Mouse (Mus musculus) midbrain, embryonic 14.5 days (tissue): ENCODE data around the gene Agxt2. TPM values are rescaled to one million over a fixed set of nuclear protein-coding genes. Genes with fewer than 3 reads are reported as not detected.

Experiments
- ATAC-seq: fragments of 200-750 bp; cut with Nextera tagmentation; 2 replicates; pipeline ENCODE4 v1.8.0; 2017; ENCODE audit warnings: moderate number of reproducible peaks, moderate library complexity; ENCODE audit not compliant: low FRiP score, low TSS enrichment
- DNase-seq: peaks from one replicate; pipeline ENCODE4 v3.0.0-alpha.2; 2015
- H3K27ac ChIP-seq: fragments of 300-500 bp; sonication (generic); replicated peaks from 2 replicates; pipeline ENCODE4 v1.5.1; 2014; ENCODE audit warnings: mild to moderate bottlenecking, low read depth, low read length, moderate library complexity
- H3K27me3 ChIP-seq: fragments of 300-500 bp; sonication (generic); 2 replicates; pipeline ENCODE4 v1.6.1; 2014; ENCODE audit warnings: low read length, control low read depth, mixed read lengths; ENCODE audit not compliant: control insufficient read depth, insufficient read depth
- H3K36me3 ChIP-seq: fragments of 300-500 bp; sonication (generic); 2 replicates; pipeline ENCODE4 v1.6.1; 2014; ENCODE audit warnings: low read length, control low read depth; ENCODE audit not compliant: control insufficient read depth, insufficient read depth
- H3K4me1 ChIP-seq: fragments of 300-500 bp; sonication (generic); 2 replicates; pipeline ENCODE4 v1.6.1; 2014; ENCODE audit warnings: mild to moderate bottlenecking, antibody characterized with exemption, low read length, control low read depth; ENCODE audit not compliant: control insufficient read depth, insufficient read depth
- H3K4me2 ChIP-seq: fragments of 300-500 bp; sonication (generic); 2 replicates; pipeline ENCODE4 v1.6.1; 2014; ENCODE audit warnings: mild to moderate bottlenecking, low read length, moderate library complexity
- H3K4me3 ChIP-seq: fragments of 300-500 bp; sonication (generic); replicated peaks from 2 replicates; pipeline ENCODE4 v1.5.1; 2014; ENCODE audit warnings: low read depth, low read length
- H3K9ac ChIP-seq: fragments of 300-500 bp; sonication (generic); replicated peaks from 2 replicates; pipeline ENCODE4 v1.6.1; 2014; ENCODE audit warnings: mild to moderate bottlenecking, low read length, moderate library complexity
- H3K9me3 ChIP-seq: fragments of 300-500 bp; sonication (generic); 2 replicates; pipeline ENCODE4 v1.6.1; 2016; ENCODE audit warnings: low read length, control low read depth, mixed read lengths; ENCODE audit not compliant: control insufficient read depth
- WGBS: fragments of 180-500 bp; shearing (Covaris S2); extraction: QIAGEN DNeasy Blood & Tissue Kit; methylation state at CpG from one replicate; pipeline ENCODE4 v1.1.7; 2014; 5-methylcytosine and 5-hydroxymethylcytosine counted together
- polyA plus RNA-seq: library from polyadenylated mRNA; unstranded; fragments of >200 nt; fragmentation: Nextera tagmentation; extraction: Ambion mirVana; gene quantifications from 2 replicates; pipeline ENCODE4 v1.2.1, GENCODE M21; 2014

Agxt2 gene
- polyA plus RNA-seq, 1 experiment from 2014 or later = not detected

- DNase-seq (no peak), ATAC-seq (no peak)
- Histone ChIP-seq H3K9me3 (no peaks in the 10 kb centered on the region), H3K27me3 (no peaks in the 10 kb centered on the region), H3K4me1 (no peaks in the 10 kb centered on the region), H3K9ac (no peak overlapping the region), H3K4me2 (no peak overlapping the region), H3K36me3 (no peaks in the 10 kb centered on the region), H3K4me3 (no peak overlapping the region), H3K27ac (no peak overlapping the region)
- 91% methylated on average over 6 of the region's 6 CpGs for WGBS
These were observed 55.3 kb downstream of the Agxt2 start for GRCm38 (mm10) chr15:10413656-10414055.

GRCm38 (mm10) chr15:10421138-10421784 is 62.9 kb downstream of the Agxt2 start:
- DNase-seq (peak; percentile 47), ATAC-seq (0 out of 2 replicates have a peak, but pooled peaks have one; percentile 43)
- H3K4me1 ChIP-seq = no peaks in the 10 kb centered on the region
- H3K27me3 ChIP-seq = no peaks in the 10 kb centered on the region
- H3K36me3 ChIP-seq = no peaks in the 10 kb centered on the region
- WGBS = 13% methylated on average over 7 of the region's 7 CpGs
- no peak overlapping the region for H3K4me3 ChIP-seq
- no peaks in the 10 kb centered on the region for H3K9me3 ChIP-seq
- no peak overlapping the region for H3K9ac ChIP-seq
- no peak overlapping the region for H3K4me2 ChIP-seq
- H3K27ac ChIP-seq = no peak overlapping the region

GRCm38 (mm10) chr15:10421785-10422144 is 63.4 kb downstream of the Agxt2 start:
- Histone ChIP-seq H3K36me3 (no peaks in the 10 kb centered on the region), H3K27ac (no peak overlapping the region), H3K27me3 (no peaks in the 10 kb centered on the region), H3K9me3 (no peaks in the 10 kb centered on the region), H3K9ac (no peak overlapping the region), H3K4me3 (no peak overlapping the region), H3K4me2 (no peak overlapping the region), H3K4me1 (no peaks in the 10 kb centered on the region)
- 26% methylated on average over 1 of the region's 1 CpGs for WGBS
- DNase-seq (no peak), ATAC-seq (no peak)

- no peak overlapping the region for H3K27ac ChIP-seq
These were observed 67.8 kb downstream of the Agxt2 start for GRCm38 (mm10) chr15:10426124-10426523.

GRCm38 (mm10) chr15:10426545-10427266 is 68.4 kb downstream of the Agxt2 start:
- 94% methylated on average over 13 of the region's 13 CpGs for WGBS
- Histone ChIP-seq H3K4me1 (no peaks in the 10 kb centered on the region), H3K9me3 (no peaks in the 10 kb centered on the region), H3K9ac (no peak overlapping the region), H3K4me2 (no peak overlapping the region), H3K27me3 (no peaks in the 10 kb centered on the region), H3K27ac (no peak overlapping the region), H3K36me3 (no peaks in the 10 kb centered on the region), H3K4me3 (no peak overlapping the region)
- DNase-seq (no peak), ATAC-seq (no peak)

More at GRCm38 (mm10) chr15:10426124-10426523, 67.8 kb downstream of the Agxt2 start:
- H3K4me3 ChIP-seq = no peak overlapping the region
- H3K36me3 ChIP-seq = no peaks in the 10 kb centered on the region
- H3K9ac ChIP-seq = no peak overlapping the region
- 95% methylated on average over 6 of the region's 6 CpGs for WGBS
- H3K9me3 ChIP-seq = no peaks in the 10 kb centered on the region
- H3K4me1 ChIP-seq = no peaks in the 10 kb centered on the region
- H3K27me3 ChIP-seq = no peaks in the 10 kb centered on the region
- no peak for DNase-seq
- H3K4me2 ChIP-seq = no peak overlapping the region
- ATAC-seq = no peak

GRCm38 (mm10) chr15:10436893-10437292 is 78.6 kb downstream of the Agxt2 start:
- ATAC-seq = no peak
- H3K4me3 ChIP-seq = no peak overlapping the region
- H3K9ac ChIP-seq = no peak overlapping the region
- H3K9me3 ChIP-seq = no peaks in the 10 kb centered on the region
- H3K4me1 ChIP-seq = no peaks in the 10 kb centered on the region
- WGBS = 92% methylated on average over 1 of the region's 1 CpGs
- peaks cover 15% of the 10 kb centered on the region for H3K36me3 ChIP-seq
- DNase-seq = no peak
- H3K27me3 ChIP-seq = no peaks in the 10 kb centered on the region
- H3K27ac ChIP-seq = no peak overlapping the region
- no peak overlapping the region for H3K4me2 ChIP-seq

- DNase-seq = peak; percentile 45
These were observed 81.6 kb downstream of the Agxt2 start for GRCm38 (mm10) chr15:10439963-10440362.

GRCm38 (mm10) chr15:10441493-10441892 is 83.2 kb downstream of the Agxt2 start:
- H3K4me1 ChIP-seq = no peaks in the 10 kb centered on the region
- H3K36me3 ChIP-seq = peaks cover 27% of the 10 kb centered on the region
- H3K9ac ChIP-seq = no peak overlapping the region
- no peak overlapping the region for H3K4me3 ChIP-seq
- no peaks in the 10 kb centered on the region for H3K27me3 ChIP-seq
- DNase-seq = no peak
- no peaks in the 10 kb centered on the region for H3K9me3 ChIP-seq
- no peak for ATAC-seq
- WGBS = 92% methylated on average over 9 of the region's 9 CpGs
- no peak overlapping the region for H3K27ac ChIP-seq
- no peak overlapping the region for H3K4me2 ChIP-seq

More at GRCm38 (mm10) chr15:10439963-10440362, 81.6 kb downstream of the Agxt2 start:
- Histone ChIP-seq H3K4me1 (no peaks in the 10 kb centered on the region), H3K4me3 (no peak overlapping the region), H3K27ac (no peak overlapping the region), H3K9ac (no peak overlapping the region), H3K9me3 (no peaks in the 10 kb centered on the region), H3K36me3 (peaks cover 23% of the 10 kb centered on the region), H3K4me2 (no peak overlapping the region), H3K27me3 (no peaks in the 10 kb centered on the region)
- WGBS = 83% methylated on average over 6 of the region's 6 CpGs
- no peak for ATAC-seq

GRCm38 (mm10) chr15:10442275-10442674 is 83.9 kb downstream of the Agxt2 start:
- H3K36me3 ChIP-seq = peaks cover 31% of the 10 kb centered on the region
- 61% methylated on average over 1 of the region's 1 CpGs for WGBS
- ATAC-seq = no peak

More at GRCm38 (mm10) chr15:10442275-10442674, 83.9 kb downstream of the Agxt2 start:
- Histone ChIP-seq H3K27me3 (no peaks in the 10 kb centered on the region), H3K9me3 (no peaks in the 10 kb centered on the region), H3K9ac (no peak overlapping the region), H3K4me2 (no peak overlapping the region), H3K4me3 (no peak overlapping the region), H3K4me1 (no peaks in the 10 kb centered on the region), H3K27ac (no peak overlapping the region)
- no peak for DNase-seq
